9 mouse cellular contexts compared by ENCODE assay signal in the genomic region with DNA sequence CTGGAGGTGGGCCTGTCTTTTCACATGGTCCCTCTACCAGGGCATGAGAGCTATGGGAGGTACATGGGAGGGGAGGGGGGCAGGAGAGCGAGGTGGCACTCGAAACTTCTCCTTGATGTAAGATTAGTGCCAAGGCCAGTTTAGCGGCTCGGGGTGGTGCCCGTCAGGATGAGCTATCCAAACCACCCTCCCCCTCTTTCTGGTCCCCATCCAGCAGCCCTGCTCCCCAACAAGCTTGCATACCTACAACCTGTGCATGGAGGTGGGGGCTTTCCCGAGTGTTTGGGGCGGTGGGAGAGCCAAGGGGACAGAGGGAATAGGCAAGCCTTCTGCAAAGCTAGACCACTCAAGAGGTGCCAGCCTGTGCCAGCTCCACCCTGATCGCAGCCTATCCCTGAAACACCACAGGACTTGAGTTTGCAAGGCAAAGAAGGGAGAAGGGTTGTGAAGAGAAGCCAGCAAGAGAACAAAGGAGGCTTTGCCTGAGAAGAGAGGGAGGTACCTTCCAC. TPM values are rescaled to one million over a fixed set of nuclear protein-coding genes. Genes with fewer than 3 reads are reported as not detected.
DNase-seq lines count a peak whose midpoint lies in the region; ATAC-seq and TF ChIP-seq lines count a peak whose summit lies in the region.
"Had no signal": no experiment of that assay in that cellular context is flagged by ENCODE, and none has a peak within 500 bp of the region (broad histone marks: within the 10 kb centered on the region; RNA-seq: fewer than 3 reads in every experiment).

No protein-coding gene starts in this region.

- 0 out of 2 replicates have a peak, but pooled peaks have one; percentile 5 for ATAC-seq in limb, embryonic 14.5 days (ENCODE audit: low FRiP score, low read depth)

- TF ChIP-seq POLR2A in limb, embryonic 14.5 days (IDR thresholded peaks at IDR 0.05; ENCODE audit: borderline replicate concordance, extremely low read depth, insufficient read depth, insufficient read length): no peak
- no peak for TF ChIP-seq POLR2A in cerebellum, adult 2 months (IDR thresholded peaks at IDR 0.05; ENCODE audit: borderline replicate concordance, insufficient read depth, low read length)
- no peak for TF ChIP-seq POLR2A in kidney, adult 2 months (IDR thresholded peaks at IDR 0.05; ENCODE audit: low read depth, low read length)

- no peak for TF ChIP-seq CTCF in cerebellum, adult 2 months (IDR thresholded peaks at IDR 0.05; ENCODE audit: borderline replicate concordance, insufficient read depth, low read depth, low read length)
- TF ChIP-seq CTCF in kidney, adult 2 months (conservative IDR thresholded peaks at IDR 0.05; ENCODE audit: insufficient read depth, insufficient read length, low read depth, low read length): no peak

- 34% methylated on average over 8 of the region's 8 CpGs for WGBS in limb, embryonic 14.5 days
- WGBS in cerebellum, adult 2 months: 23% methylated on average over 8 of the region's 8 CpGs
- WGBS in kidney, adult 2 months: 45% methylated on average over 8 of the region's 8 CpGs

- peak overlapping the region; percentile 69 for H3K4me2 ChIP-seq in limb, embryonic 14.5 days (replicated peaks; ENCODE audit: low read depth, low read length, severe bottlenecking)

- H3K36me3 ChIP-seq in limb, embryonic 14.5 days (ENCODE audit: control insufficient read depth, insufficient read depth, low read length): no peaks in the 10 kb centered on the region
- H3K36me3 ChIP-seq in kidney, adult 2 months (ENCODE audit: control insufficient read depth, insufficient read depth, low read length): no peaks in the 10 kb centered on the region

- peaks cover 13% of the 10 kb centered on the region for H3K4me1 ChIP-seq in limb, embryonic 14.5 days (ENCODE audit: control insufficient read depth, insufficient read depth, low read length)
- H3K4me1 ChIP-seq in cerebellum, adult 2 months (ENCODE audit: control insufficient read depth, insufficient read depth, low read length): no peaks in the 10 kb centered on the region; the same call in 1 of the 2 replicates
- 0 out of 2 replicates have a peak, but pooled peaks cover 3% of the 10 kb centered on the region for H3K4me1 ChIP-seq in kidney, adult 2 months (ENCODE audit: control insufficient read depth, insufficient read depth, low read length)

- H3K27me3 ChIP-seq in limb, embryonic 14.5 days (ENCODE audit: control insufficient read depth, insufficient read depth, low read length): no peaks in the 10 kb centered on the region
- no peaks in the 10 kb centered on the region for H3K27me3 ChIP-seq in cerebellum, adult 2 months (ENCODE audit: control insufficient read depth, insufficient read depth, low read length)
- H3K27me3 ChIP-seq in kidney, adult 2 months (replicated peaks; ENCODE audit: control insufficient read depth, insufficient read depth, low read length): no peaks in the 10 kb centered on the region

- peak; percentile 10 for DNase-seq in adrenal gland, postnatal 25 days
- DNase-seq in adrenal gland, adult 2 months: no peak
- peak; percentile 19 for DNase-seq in urinary bladder, postnatal 25 days (ENCODE audit: low spot score)
- no peak for DNase-seq in urinary bladder, postnatal 10 days (ENCODE audit: low spot score)
- no peak for DNase-seq in limb, embryonic 14.5 days (ENCODE audit: low spot score)
- no peak for DNase-seq in spleen, postnatal 10 days (ENCODE audit: low spot score in 2 of 2)
- no peak for DNase-seq in cerebellum, adult 2 months
- no peak for DNase-seq in kidney, adult 2 months

- H3K4me3 ChIP-seq in limb, embryonic 14.5 days (replicated peaks; ENCODE audit: low read length): peak overlapping the region; percentile 41
- H3K4me3 ChIP-seq in cerebellum, adult 2 months (replicated peaks; ENCODE audit: insufficient read depth, low read depth, low read length): no peak overlapping the region
- H3K4me3 ChIP-seq in kidney, adult 2 months (ENCODE audit: insufficient read depth, low read depth, low read length): no peak overlapping the region

- peak overlapping the region; percentile 73 for H3K9ac ChIP-seq in limb, embryonic 14.5 days (ENCODE audit: low read depth, low read length, severe bottlenecking)

- peak overlapping the region; percentile 86 for H3K27ac ChIP-seq in limb, embryonic 14.5 days (replicated peaks; ENCODE audit: low read depth, low read length)
- H3K27ac ChIP-seq in cerebellum, adult 2 months (ENCODE audit: insufficient read depth, low read length): no peak overlapping the region
- H3K27ac ChIP-seq in kidney, adult 2 months (ENCODE audit: insufficient read depth, low read depth, low read length): no peak overlapping the region

- no peaks in the 10 kb centered on the region for H3K9me3 ChIP-seq in limb, embryonic 14.5 days (ENCODE audit: control insufficient read depth, low read length)

RNA-seq across cellular contexts. Expression of a gene that starts 26.8 kb away (rescaled TPM):
- total RNA-seq in adrenal gland, postnatal 25 days (2021): 9.4 and 9.7 TPM in 2 replicates
- total RNA-seq in adrenal gland, adult 2 months (2021): 10 to 100 TPM in 1 of 2 experiments, 1 to 10 TPM in 1; 5.3 to 14.4 TPM
- polyA plus RNA-seq in adrenal gland, adult 2 months (2012; rRNA removed): 8.7 and 11.6 TPM in 2 replicates
- 77.1 and 97.5 TPM in 2 replicates for polyA plus RNA-seq in limb, embryonic 14.5 days (2012; rRNA removed)
- polyA plus RNA-seq in limb, embryonic 14.5 days (2014; fragmentation: Nextera tagmentation; extraction: Ambion mirVana): 18.7 and 20.7 TPM in 2 replicates
- 16.5 and 17.5 TPM in 2 replicates for polyA plus RNA-seq in cerebellum, adult 2 months (2012; rRNA removed)
- 18.3 and 19.8 TPM in 2 replicates for polyA plus RNA-seq in kidney, adult 2 months (2012; rRNA removed)
- total RNA-seq: common myeloid progenitor, adult 5-6 weeks had no signal

Comparison
In these comparisons a context has a peak if more than half of its experiments do, and no peak if none do; other contexts are left out.
1. DNase-seq: peak in adrenal gland, postnatal 25 days (single experiment) and urinary bladder, postnatal 25 days (single experiment); none in adrenal gland, adult 2 months (single experiment), urinary bladder, postnatal 10 days (single experiment), limb, embryonic 14.5 days (single experiment), spleen, postnatal 10 days (0 of 2), cerebellum, adult 2 months (0 of 2) and kidney, adult 2 months (single experiment).